Mouse (Mus musculus) spleen, embryonic (tissue): Measurements from ENCODE around the gene Eif3c.

Experiments used
- CTCF ChIA-PET: fragments of 350-600 bp; sonication (Branson Sonifier 250); formaldehyde crosslinking; loops from one replicate; lab custom pipeline; 2022; lab: Charles Lee

The Eif3c gene

DNA sequence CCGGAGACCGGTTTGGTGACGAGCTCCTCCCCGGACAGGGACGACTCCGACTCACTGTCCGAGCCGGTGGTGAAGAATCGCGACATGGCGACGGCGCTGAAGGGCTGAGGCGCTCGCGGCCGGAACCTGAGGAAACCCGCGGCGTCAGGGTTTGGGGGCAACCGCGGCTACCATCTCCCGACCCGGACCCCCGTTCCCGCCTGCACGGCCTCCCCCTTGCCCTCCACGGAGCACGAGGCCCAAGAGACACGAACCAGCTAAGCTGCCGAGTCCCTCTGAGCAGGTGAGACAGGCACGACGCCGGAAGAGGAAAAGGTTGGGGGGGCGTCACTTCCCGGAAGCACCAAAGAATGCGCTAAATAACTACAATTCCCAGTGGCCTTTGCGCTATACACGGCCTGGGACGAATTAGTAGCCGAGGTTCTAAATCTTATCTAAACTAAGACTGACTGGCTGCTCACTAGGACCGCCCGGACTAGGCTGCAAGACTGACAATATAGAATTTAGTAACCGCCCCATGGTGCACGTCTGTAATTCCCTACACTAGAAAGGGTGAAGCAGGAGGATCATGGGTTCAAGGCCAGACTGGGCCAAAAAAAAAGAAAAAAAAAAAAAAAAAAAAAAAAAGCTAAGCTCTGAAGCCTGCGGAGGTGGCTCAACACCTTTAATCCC lies at the start of gene Eif3c:
Gene Eif3c, minus strand, starts transcription at position 318 of the 672 bp plus-strand sequence.
- CTCF ChIA-PET, result interaction anchor here (0.6 kb wide), 2 partner anchors 17 to 1428 kb away, joined by 3 read pairs; no protein-coding TSS in a partner anchor

DNA sequence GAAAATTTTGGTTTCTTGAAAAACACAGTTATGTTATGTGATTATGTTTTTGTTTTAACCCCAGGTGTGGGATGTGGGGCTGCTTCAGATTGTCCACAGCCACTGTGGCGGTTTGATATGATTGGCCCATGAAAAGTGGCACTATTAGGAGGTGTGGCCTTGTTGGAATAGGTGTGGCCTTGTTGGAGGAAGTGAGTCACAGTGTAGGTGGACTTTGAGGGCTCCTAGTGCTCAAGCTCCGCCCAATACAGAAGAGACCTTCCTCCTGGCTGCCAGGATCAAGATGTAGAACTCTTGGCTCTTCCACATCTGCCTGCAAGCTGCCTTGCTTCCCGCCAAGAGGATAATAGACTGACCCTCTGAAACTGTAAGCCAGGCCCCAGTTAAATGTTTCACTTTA lies 46.5 kb upstream of the Eif3c start:
- CTCF ChIA-PET, result no interaction called here

DNA sequence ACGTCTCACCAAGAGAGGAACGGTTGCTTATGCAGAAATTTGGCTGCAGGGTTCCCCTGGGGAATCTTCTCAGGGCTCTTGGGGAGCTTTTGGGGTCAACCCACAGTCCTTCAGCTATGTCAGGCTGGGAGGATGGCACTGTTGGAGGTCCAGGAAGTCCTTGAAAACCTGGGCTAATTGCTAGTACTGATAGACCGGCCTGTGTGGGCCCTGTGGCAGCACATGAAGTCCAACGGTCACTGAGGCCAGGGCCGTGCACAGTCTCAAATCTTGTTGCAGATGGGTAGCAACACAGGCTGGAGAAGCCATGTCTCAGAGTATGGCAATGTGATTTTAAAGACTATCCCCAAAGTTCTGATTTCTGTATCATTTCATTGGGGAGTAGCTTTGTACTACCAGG lies 41.6 kb upstream of the Eif3c start:
- CTCF ChIA-PET, result interaction anchor here (0.6 kb wide), 1 partner anchor 106 kb away, joined by 3 read pairs; no protein-coding TSS in a partner anchor

DNA sequence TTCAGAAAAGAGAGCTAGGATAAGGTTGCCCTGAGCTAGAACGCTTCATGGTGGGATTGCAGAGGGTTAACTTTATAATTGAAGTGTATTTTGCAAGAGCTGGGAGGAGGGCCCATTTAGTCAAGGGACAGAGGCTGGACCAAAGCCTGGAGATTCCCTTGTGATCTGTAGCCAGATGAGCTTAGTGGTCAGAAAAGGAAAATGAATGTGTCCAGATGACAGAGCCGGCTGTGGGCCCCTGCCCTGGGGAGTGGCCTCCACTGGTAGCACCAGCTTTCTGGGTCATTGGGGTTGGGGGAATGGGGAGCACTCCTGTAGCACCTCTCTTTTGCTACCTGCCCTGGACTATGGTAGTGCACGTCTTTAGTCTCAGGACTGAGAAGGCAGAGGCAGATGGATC lies 40.9 kb upstream of the Eif3c start:
- CTCF ChIA-PET, result no interaction called here

- CTCF ChIA-PET, result no interaction called here
Measured at GRCm38 (mm10) chr7:126606611-126607010, 40.4 kb upstream of the Eif3c start.

DNA sequence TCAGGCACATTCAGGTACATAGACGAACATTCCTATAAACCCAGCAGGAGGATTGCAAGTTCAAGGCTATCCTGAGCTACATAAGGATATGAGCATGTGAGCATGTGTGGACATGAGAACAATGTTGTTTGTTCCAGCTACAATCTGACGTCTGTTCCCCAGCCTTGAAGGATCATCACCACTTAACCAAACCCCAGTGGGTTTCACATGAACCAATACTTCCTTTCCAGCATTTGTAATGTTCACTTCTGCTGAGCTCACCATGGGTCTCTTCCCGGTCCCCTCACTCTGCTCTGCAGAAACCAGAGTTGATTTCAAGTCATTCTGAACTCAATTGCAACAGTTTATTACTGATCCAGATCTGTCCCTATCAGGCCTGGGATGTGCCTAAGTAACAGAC lies 36.4 kb upstream of the Eif3c start:
- CTCF ChIA-PET, result no interaction called here

GRCm38 (mm10) chr7:126601896-126602295 lies 35.7 kb upstream of the Eif3c start:
- CTCF ChIA-PET, result no interaction called here

- CTCF ChIA-PET, result no interaction called here
Measured at GRCm38 (mm10) chr7:126598919-126599318, 32.7 kb upstream of the Eif3c start.

DNA sequence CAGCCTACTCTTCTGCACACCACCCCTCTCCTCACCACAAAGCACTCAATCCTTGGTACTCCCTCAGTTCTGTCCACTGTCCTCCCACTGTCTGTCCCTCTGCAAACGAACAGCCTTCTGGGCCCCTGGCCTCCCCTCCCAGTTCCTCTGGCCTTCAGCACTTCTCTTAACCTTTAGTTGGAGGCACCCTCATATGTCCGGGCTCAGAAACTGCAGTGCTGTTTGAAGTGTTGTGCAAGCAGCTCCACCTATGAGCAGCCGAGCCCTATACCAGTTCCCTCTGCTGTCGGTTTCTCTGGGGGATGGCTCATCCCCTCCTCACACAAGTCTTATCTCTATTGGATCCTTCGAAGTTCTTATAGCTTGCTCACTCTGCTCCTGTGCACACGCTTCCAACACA lies 30.2 kb upstream of the Eif3c start:
- CTCF ChIA-PET, result no interaction called here

DNA sequence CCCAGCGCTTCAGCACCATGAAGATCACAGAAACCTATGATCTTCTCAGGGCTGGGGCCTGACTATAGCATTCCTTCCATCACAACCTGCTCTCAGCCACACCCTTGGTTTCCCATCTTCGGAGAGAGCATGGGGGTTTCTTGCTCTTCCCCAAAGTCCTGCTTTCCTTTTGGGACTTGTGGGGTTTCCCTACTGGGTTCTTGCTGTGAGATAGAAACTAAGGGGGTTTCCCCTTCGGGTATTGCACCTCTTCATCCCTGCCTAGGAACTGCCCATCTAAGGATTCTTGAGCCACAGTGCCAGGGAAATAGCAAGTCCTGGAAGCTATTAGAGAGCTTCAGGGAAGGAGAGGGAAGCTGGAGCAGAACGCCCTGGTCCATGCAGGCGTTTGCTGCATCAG lies 29.7 kb upstream of the Eif3c start:
- CTCF ChIA-PET, result no interaction called here

DNA sequence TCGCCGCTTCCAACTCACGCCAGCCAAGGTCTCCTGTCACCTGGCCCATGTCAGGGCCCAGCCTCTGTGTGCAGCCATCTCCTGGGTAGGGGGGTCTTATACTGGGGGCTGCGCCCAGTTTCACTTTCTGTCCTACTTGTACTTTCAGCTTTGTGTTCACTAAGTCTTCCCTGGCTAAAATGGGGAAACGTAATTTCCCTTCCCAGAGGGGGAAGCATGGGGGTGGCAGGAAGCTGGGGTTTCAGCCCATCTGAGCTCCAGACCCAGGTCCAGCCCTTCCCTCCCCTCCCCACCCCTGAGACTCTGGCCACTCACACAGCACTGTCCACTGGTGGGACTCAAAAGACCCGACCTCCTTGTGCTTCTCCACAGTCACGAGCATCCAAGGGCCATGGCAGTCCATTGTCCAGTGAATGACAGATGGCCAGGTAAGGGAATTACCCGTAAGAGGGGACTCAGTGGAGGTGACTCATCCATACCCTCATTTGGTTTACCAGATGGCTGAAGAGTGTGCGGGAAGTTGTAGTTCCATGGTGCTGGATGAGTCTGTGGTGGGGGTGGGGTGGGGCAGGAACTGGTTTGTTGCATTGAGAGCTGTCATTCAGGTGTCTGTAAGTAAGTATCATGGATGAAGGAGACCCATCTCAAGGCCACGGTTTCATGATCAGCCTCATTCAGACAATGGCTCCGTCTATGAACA lies 28.8 kb upstream of the Eif3c start, which contains the start of gene Il27:
Gene Il27, minus strand, starts transcription at position 80 of the 700 bp plus-strand sequence.
- CTCF ChIA-PET, result no interaction called here

GRCm38 (mm10) chr7:126587779-126588178 lies 21.6 kb upstream of the Eif3c start:
- CTCF ChIA-PET, result no interaction called here

DNA sequence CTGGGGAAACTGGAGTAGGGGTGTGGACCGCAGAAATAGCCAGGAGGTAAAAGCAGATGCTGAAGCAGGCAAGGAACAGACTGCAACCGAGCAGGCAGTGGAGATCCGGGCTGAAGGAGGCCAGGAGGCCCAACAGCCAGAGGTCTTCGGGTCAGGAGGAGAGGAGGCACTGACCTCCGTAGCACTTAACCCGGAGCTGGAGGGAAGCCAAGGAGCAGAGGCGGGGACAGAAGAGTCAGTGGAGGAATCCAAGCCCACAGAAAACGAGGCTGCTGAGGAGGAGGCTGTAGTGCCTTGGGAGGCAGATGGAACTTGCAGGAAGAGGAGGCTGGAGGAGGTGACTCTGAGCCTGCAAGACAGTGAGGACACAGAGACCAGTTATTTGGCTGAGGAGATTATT lies 20.6 kb upstream of the Eif3c start:
- CTCF ChIA-PET, result no interaction called here

DNA sequence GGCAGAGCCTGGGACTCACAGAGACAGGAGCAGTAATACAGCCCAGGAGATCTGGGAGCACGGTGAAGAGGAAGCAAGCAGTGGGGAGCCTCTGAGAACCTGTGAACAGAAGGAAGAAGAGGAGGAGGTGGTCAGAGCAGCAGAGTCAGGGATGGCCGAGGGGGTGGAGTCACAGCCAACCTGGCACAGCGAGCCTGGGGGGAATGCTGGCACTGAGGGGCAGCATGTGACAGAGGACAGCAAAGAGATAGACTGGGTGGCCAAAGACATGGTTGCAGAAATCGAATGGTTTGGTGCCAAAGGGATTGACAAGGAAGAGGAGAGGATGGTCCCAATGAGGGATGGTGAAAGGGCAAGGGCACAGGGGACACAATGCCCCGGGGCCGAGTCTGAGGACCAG lies 19.5 kb upstream of the Eif3c start, which contains the start of gene Cln3:
Gene Cln3, minus strand, starts transcription at position 101 of the 400 bp plus-strand sequence.
- CTCF ChIA-PET, result no interaction called here

DNA sequence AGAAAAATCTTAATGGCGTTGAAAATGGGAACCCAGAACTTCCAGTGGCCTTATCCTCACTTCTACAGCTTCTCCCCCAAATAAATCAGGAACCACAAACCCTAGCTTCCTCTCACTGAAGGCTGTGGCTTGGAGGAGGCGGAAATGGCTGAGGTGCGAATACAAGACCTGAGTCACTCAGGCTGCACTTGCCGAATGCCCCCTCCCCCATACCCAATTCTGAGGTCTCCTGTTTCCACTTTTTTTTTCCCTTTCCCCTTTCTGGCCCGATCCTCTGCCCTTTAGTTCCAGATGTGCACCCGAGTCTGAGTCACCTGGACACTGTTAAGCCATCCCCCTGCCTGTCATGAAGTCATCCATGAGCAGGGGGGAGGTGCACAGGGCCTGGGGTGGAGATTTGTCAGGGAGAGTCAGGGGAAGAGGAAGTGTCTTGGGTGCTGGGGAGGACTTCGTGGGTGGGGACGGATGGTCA lies 18.3 kb upstream of the Eif3c start, which contains the start of gene Apobr:
Gene Apobr, plus strand, starts transcription at position 437 of the 472 bp plus-strand sequence.
- CTCF ChIA-PET, result interaction anchor here (0.5 kb wide), 1 partner anchor 195 kb away, joined by 5 read pairs; no protein-coding TSS in a partner anchor

DNA sequence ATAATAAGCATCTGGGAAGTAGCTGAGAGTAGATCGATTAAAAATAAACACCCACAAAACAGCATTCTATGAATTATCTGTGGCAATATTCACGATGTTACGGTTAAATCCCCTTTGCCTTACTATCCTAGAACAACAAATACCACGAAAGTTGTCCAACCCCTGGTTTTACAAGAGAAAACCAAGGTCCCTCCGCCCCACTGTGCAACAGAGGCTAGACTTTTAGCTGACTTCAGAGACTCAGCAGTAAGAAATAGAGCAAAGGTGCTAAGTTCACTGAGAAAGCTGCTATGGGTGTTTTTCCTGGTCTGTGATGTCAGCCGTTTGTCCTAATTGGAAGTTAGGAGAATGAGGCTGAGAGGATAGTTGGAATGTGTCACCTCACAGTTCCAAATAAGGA lies 17.6 kb upstream of the Eif3c start:
- CTCF ChIA-PET, result no interaction called here

DNA sequence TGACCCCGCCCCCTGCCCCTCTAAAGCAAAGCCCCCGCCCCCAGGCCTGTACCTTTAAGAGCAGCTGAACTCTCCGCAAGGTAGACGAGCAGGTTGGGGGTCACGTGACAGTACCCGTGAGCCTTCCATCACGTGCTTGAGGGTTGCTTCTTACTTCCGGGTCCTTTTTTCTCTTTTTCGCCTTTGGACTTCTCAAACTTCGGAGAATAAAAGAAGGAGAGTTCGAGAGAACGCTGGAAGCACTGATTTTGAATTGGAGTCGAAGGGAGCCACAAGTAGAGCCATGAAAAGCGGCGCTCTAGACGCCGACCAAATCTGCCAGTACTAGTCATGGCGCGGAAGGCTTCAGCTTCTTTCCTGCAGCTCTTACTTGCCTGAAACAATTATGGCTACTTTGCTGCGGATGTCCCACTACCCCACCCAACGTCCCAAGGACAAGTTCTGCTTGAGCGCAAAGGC lies 17.1 kb upstream of the Eif3c start:
- CTCF ChIA-PET, result interaction anchor here (0.6 kb wide), 1 partner anchor 17 kb away, joined by 3 read pairs; no protein-coding TSS in a partner anchor

- CTCF ChIA-PET, result interaction anchor here (0.6 kb wide), 1 partner anchor 16 kb away, joined by 3 read pairs; no protein-coding TSS in a partner anchor
Measured at GRCm38 (mm10) chr7:126582759-126583158, 16.5 kb upstream of the Eif3c start.

- CTCF ChIA-PET, result no interaction called here
Measured at GRCm38 (mm10) chr7:126581661-126582060, 15.4 kb upstream of the Eif3c start.

DNA sequence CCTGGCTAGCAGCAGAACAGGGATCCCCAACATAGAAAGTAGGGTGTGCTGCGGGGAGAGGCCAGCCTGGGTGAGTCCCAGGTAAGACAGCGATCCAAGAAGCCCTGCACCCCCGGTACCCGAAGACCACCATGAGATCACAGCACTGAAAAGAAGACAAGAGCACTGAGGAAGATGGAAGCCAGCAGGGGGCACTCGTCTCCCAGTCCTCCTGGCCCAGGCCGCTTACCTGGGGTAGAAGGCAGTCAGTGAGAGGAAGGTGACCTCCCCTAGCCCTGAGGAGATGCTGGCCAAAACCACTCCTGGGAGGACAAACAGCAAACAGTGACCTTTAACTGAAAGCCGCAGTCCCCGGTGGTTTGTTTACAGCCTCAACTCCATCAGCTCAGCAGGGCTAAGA lies 13.0 kb upstream of the Eif3c start:
- CTCF ChIA-PET, result interaction anchor here (0.6 kb wide), 2 partner anchors 36 to 112 kb away, joined by 3 read pairs; no protein-coding TSS in a partner anchor

DNA sequence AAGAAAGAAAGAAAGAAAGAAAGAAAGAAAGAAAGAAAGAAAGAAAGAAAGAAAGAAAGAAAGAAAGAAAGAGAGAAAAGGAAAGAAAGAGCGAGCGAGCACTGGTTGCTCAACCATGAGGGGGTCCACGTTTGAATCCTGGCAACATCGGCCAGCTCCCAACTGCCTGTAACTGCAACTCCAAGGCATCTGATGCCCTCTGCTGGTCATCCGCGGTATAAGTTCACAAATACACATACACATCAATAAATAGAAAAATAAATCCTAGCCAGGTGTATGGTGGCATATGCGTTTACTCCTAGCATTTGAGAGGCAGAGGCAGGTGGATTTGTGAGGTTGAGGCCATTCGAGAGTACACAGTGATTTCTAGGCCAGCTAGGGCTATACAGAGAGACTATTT lies 10.7 kb upstream of the Eif3c start:
- CTCF ChIA-PET, result interaction anchor here (1.3 kb wide), 1 partner anchor 13 kb away, joined by 3 read pairs; no protein-coding TSS in a partner anchor

DNA sequence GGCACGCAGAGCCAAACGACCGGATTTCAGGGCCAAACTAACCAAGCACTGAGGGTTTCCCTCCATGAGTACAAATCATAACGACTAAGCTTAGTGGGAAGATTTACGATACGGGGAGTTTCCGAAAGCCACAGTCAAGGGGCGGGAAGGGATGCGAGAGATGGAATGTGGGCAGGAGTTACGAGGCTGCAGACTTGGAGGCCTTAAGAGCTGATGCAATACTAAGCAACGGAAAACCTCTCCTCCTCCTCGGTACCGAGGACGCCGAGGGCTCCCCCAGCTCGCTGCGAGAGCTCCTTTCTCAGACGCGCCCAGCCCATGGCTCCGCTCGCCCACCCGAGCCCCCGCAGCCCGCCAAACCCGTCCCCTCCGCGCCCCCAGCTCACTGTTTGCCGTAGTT lies 518 bp downstream of the Eif3c start:
- CTCF ChIA-PET, result no interaction called here
